Mouse (Mus musculus) heart, postnatal 0 days (tissue): ENCODE results near the gene Kmt2e.

Source experiments
- CTCF ChIP-seq: IDR thresholded peaks from 2 replicates; pipeline ENCODE4 v1.5.1; 2016; ENCODE audit warnings: antibody characterized with exemption, control low read depth, low read depth
- EP300 ChIP-seq: IDR thresholded peaks from 2 replicates; pipeline ENCODE4 v1.6.1; 2016; ENCODE audit warnings: antibody characterized with exemption, low read depth

GRCm38 (mm10) chr5:23508630-23509029 lies 74.4 kb downstream of the Kmt2e start:
- TF ChIP-seq CTCF (no peak), EP300 (no peak)
